Comparison of ENCODE assay signal across 10 mouse cellular contexts in the genomic region with DNA sequence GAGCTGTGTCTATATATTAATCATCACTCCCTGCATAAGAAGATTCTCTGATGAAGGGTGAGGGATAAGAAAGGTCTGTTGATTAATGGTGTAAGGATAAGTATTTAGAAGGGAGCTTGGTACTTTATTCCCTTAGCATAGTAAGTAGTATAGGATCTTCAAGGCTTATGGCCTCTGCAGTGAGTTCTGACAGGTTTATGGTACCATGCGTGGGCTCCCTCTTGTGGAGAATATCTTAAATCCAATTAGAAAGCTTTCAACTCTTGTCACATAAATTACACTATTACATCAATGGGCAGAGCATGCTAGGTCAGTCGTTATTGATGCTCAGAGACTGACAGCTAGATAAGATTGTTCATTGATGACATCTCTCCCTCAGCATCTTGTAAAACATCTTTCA.
DNase-seq lines count a peak whose midpoint lies in the region; ATAC-seq and TF ChIP-seq lines count a peak whose summit lies in the region.
"Had no signal": no experiment of that assay in that cellular context is flagged by ENCODE, and none has a peak within 500 bp of the region (broad histone marks: within the 10 kb centered on the region; RNA-seq: fewer than 3 reads in every experiment).

No protein-coding gene starts in this region.

- H3K4me2 ChIP-seq in forebrain, embryonic 12.5 days, result no peak overlapping the region
- no peak overlapping the region for H3K4me2 ChIP-seq in limb, embryonic 14.5 days (replicated peaks; ENCODE audit: low read depth, low read length, severe bottlenecking)
- no peak overlapping the region for H3K4me2 ChIP-seq in neural tube, embryonic 15.5 days
- H3K4me2 ChIP-seq: heart, embryonic 12.5 days had no signal

- H3K4me3 ChIP-seq in forebrain, embryonic 12.5 days (replicated peaks), result no peak overlapping the region
- no peak overlapping the region for H3K4me3 ChIP-seq in forebrain, embryonic 10.5 days
- H3K4me3 ChIP-seq in limb, embryonic 14.5 days (replicated peaks; ENCODE audit: low read length), result no peak overlapping the region
- no peak overlapping the region for H3K4me3 ChIP-seq in limb, embryonic 10.5 days
- no peak overlapping the region for H3K4me3 ChIP-seq in neural tube, embryonic 15.5 days (replicated peaks)
- H3K4me3 ChIP-seq: heart, embryonic 12.5 days had no signal

- no peak for TF ChIP-seq POLR2A in limb, embryonic 14.5 days (IDR thresholded peaks at IDR 0.05; ENCODE audit: borderline replicate concordance, extremely low read depth, insufficient read depth, insufficient read length)

- no peaks in the 10 kb centered on the region for H3K36me3 ChIP-seq in forebrain, embryonic 12.5 days (replicated peaks)
- H3K36me3 ChIP-seq in forebrain, embryonic 10.5 days (replicated peaks), result no peaks in the 10 kb centered on the region
- no peaks in the 10 kb centered on the region for H3K36me3 ChIP-seq in limb, embryonic 14.5 days (ENCODE audit: control insufficient read depth, insufficient read depth, low read length)
- H3K36me3 ChIP-seq in limb, embryonic 10.5 days, result no peaks in the 10 kb centered on the region
- H3K36me3 ChIP-seq in neural tube, embryonic 15.5 days, result no peaks in the 10 kb centered on the region
- H3K36me3 ChIP-seq: heart, embryonic 12.5 days had no signal

- H3K9ac ChIP-seq in forebrain, embryonic 12.5 days, result no peak overlapping the region
- no peak overlapping the region for H3K9ac ChIP-seq in limb, embryonic 14.5 days (ENCODE audit: low read depth, low read length, severe bottlenecking)
- H3K9ac ChIP-seq in neural tube, embryonic 15.5 days (replicated peaks), result no peak overlapping the region
- H3K9ac ChIP-seq: heart, embryonic 12.5 days had no signal

- 34% methylated on average over 2 of the region's 2 CpGs for WGBS in forebrain, embryonic 12.5 days
- 34% methylated on average over 2 of the region's 2 CpGs for WGBS in forebrain, embryonic 10.5 days
- 11% methylated on average over 2 of the region's 2 CpGs for WGBS in limb, embryonic 14.5 days
- WGBS in limb, embryonic 10.5 days, result 22% methylated on average over 2 of the region's 2 CpGs
- WGBS in neural tube, embryonic 15.5 days, result 19% methylated on average over 2 of the region's 2 CpGs

- no peaks in the 10 kb centered on the region for H3K4me1 ChIP-seq in forebrain, embryonic 12.5 days
- H3K4me1 ChIP-seq in forebrain, embryonic 10.5 days, result no peaks in the 10 kb centered on the region
- H3K4me1 ChIP-seq in limb, embryonic 14.5 days (ENCODE audit: control insufficient read depth, insufficient read depth, low read length), result no peaks in the 10 kb centered on the region
- no peaks in the 10 kb centered on the region for H3K4me1 ChIP-seq in limb, embryonic 10.5 days
- no peaks in the 10 kb centered on the region for H3K4me1 ChIP-seq in neural tube, embryonic 15.5 days
- H3K4me1 ChIP-seq: heart, embryonic 12.5 days had no signal

- H3K27me3 ChIP-seq in forebrain, embryonic 12.5 days, result no peaks in the 10 kb centered on the region
- H3K27me3 ChIP-seq in forebrain, embryonic 10.5 days (ENCODE audit: poor library complexity, severe bottlenecking), result no peaks in the 10 kb centered on the region
- no peaks in the 10 kb centered on the region for H3K27me3 ChIP-seq in limb, embryonic 14.5 days (ENCODE audit: control insufficient read depth, insufficient read depth, low read length)
- no peaks in the 10 kb centered on the region for H3K27me3 ChIP-seq in limb, embryonic 10.5 days (ENCODE audit: low read depth, poor library complexity, severe bottlenecking)
- no peaks in the 10 kb centered on the region for H3K27me3 ChIP-seq in neural tube, embryonic 15.5 days (replicated peaks)
- H3K27me3 ChIP-seq: heart, embryonic 12.5 days had no signal

- 0 out of 2 replicates have a peak, but pooled peaks have one; percentile 30 for ATAC-seq in forebrain, embryonic 12.5 days (ENCODE audit: low FRiP score)
- no peak for ATAC-seq in limb, embryonic 14.5 days (ENCODE audit: low FRiP score, low read depth)
- ATAC-seq in neural tube, embryonic 15.5 days (ENCODE audit: low FRiP score), result no peak

- no peak overlapping the region for H3K27ac ChIP-seq in forebrain, embryonic 12.5 days
- no peak overlapping the region for H3K27ac ChIP-seq in forebrain, embryonic 10.5 days
- H3K27ac ChIP-seq in limb, embryonic 14.5 days (replicated peaks; ENCODE audit: low read depth, low read length), result no peak overlapping the region
- no peak overlapping the region for H3K27ac ChIP-seq in limb, embryonic 10.5 days
- no peak overlapping the region for H3K27ac ChIP-seq in neural tube, embryonic 15.5 days (replicated peaks)

- intact Hi-C loops in left cerebral cortex, postnatal 25 days (cut with DNase I), result loop anchor here (2.0 to 5.0 kb wide), 2 partner anchors 111 to 269 kb away; partner anchors contain the start of gene Grin3a

- no peaks in the 10 kb centered on the region for H3K9me3 ChIP-seq in forebrain, embryonic 12.5 days
- no peaks in the 10 kb centered on the region for H3K9me3 ChIP-seq in forebrain, embryonic 10.5 days
- no peaks in the 10 kb centered on the region for H3K9me3 ChIP-seq in limb, embryonic 14.5 days (ENCODE audit: control insufficient read depth, low read length)
- H3K9me3 ChIP-seq in limb, embryonic 10.5 days (replicated peaks), result no peaks in the 10 kb centered on the region
- H3K9me3 ChIP-seq in neural tube, embryonic 15.5 days (replicated peaks), result no peaks in the 10 kb centered on the region
- H3K9me3 ChIP-seq: heart, embryonic 12.5 days had no signal

- no peak for DNase-seq in forebrain, embryonic 10.5 days (ENCODE audit: extremely low spot score, low spot score)
- peak; percentile 55 for DNase-seq in limb, embryonic 14.5 days (ENCODE audit: low spot score)
- no peak for DNase-seq in limb, embryonic 10.5 days (ENCODE audit: low spot score)
- DNase-seq in ZHBTc4 (ENCODE audit: low read depth, low spot score), result peak; percentile 31
- peak; percentile 4 to 51 for DNase-seq in left cerebral cortex, postnatal 25 days (ENCODE audit: low spot score in 2 of 2)
- DNase-seq in spleen, postnatal 36 days (ENCODE audit: low spot score in 2 of 2), result no peak
- DNase-seq: cerebellum, adult 11-12 months had no signal

Comparison
In these comparisons a context has a peak if more than half of its experiments do, and no peak if none do; other contexts are left out.
1. DNase-seq: peak in limb, embryonic 14.5 days (single experiment), ZHBTc4 (single experiment) and left cerebral cortex, postnatal 25 days (2 of 2); none in forebrain, embryonic 10.5 days (single experiment), limb, embryonic 10.5 days (single experiment) and spleen, postnatal 36 days (0 of 2).